Mouse (Mus musculus): ENCODE measurements around the gene Fam69a.
"Not testable (repeated sequence)": the region's sequence is repeated elsewhere in the genome, so short reads cannot be mapped to it uniquely, and the experiment has no call there.

Fam69a gene

GRCm38 (mm10) chr5:107904325-107904724, 82.6 kb downstream of the Fam69a start:
- DNase-seq (ENCODE audit: low spot score in 2 of 2): no peak

- no peak for DNase-seq (ENCODE audit: low spot score in 2 of 2)
Observed at GRCm38 (mm10) chr5:107901014-107901615, 85.8 kb downstream of the Fam69a start.

DNA sequence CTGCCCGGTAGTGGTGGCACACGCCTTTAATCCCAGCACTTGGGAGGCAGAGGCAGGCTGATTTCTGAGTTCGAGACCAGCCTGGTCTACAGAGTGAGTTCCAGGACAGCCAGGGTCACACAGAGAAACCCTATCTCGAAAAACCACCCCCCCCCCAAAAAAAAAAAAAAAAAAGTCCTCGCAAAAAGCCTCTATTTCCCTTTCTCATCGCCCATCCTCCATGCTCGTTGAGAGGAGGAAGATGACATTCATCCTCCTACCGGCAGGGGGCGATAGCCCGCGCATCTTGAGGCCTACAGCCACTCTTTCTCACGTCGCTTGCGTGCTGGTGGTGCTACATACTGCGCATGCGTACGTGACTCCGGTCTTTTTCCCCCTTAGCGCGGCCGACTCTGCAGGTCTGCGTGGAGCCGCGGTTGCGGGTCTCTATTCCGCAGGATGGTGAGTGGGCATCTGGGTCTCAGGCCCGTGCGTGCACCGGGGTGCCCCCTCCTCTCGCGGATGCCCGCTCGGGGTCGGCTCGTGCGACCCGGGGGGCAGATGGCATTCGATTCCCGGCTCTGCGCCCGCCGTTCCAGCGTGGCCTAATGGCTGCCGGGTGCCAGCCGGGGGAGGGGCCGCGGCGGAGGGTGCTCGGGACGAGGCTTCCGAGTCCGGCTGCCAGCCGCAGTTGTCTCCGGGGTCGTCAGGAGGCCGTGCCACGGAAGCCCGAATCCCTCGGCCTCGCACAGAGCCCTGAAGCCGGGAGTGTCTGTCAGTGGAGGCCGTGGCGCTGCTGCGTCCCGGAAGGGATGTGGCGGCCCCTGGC, 86.5 kb downstream of the Fam69a start, which contains the start of gene Rpl5:
Rpl5 (plus strand) TSS at position 297 of the 808 bp plus-strand sequence.
- peak; percentile 94 to 96 for DNase-seq (ENCODE audit: low spot score in 2 of 2)

GRCm38 (mm10) chr5:107896265-107896664, 90.6 kb downstream of the Fam69a start:
- DNase-seq (ENCODE audit: low spot score in 2 of 2): no peak

GRCm38 (mm10) chr5:107894676-107895075, 92.2 kb downstream of the Fam69a start:
- DNase-seq (ENCODE audit: low spot score in 2 of 2): no peak

DNA sequence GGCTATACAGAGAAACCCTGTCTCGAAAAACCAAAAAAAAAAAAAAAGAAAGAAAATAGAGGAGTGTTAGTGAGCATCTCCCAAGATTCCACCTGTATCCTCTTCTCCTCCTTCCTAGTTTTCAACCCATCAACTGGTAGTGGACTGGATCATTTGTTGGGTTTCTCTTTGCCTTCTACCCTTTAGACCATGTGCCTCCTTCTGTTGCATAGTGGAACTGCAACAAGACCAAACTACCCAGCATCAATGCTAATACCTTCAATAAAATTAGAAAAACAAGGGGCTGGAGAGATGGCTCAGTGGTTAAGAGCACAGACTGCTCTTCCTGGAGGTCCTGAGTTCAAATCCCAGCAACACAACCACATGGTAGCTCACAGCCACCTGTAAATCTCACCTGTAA, 95.4 kb downstream of the Fam69a start:
- not testable (repeated sequence) for DNase-seq (ENCODE audit: low spot score in 2 of 2)

GRCm38 (mm10) chr5:107889994-107890888, 96.6 kb downstream of the Fam69a start:
- no peak for DNase-seq (ENCODE audit: low spot score in 2 of 2)

- no peak for DNase-seq (ENCODE audit: low spot score in 2 of 2)
Observed at GRCm38 (mm10) chr5:107880710-107881109, 106.2 kb downstream of the Fam69a start.

GRCm38 (mm10) chr5:107877053-107877452, 109.8 kb downstream of the Fam69a start:
- DNase-seq (ENCODE audit: low spot score in 2 of 2): no peak

- DNase-seq (ENCODE audit: low spot score in 2 of 2): no peak
Observed at GRCm38 (mm10) chr5:107875261-107875611, 111.6 kb downstream of the Fam69a start.

DNA sequence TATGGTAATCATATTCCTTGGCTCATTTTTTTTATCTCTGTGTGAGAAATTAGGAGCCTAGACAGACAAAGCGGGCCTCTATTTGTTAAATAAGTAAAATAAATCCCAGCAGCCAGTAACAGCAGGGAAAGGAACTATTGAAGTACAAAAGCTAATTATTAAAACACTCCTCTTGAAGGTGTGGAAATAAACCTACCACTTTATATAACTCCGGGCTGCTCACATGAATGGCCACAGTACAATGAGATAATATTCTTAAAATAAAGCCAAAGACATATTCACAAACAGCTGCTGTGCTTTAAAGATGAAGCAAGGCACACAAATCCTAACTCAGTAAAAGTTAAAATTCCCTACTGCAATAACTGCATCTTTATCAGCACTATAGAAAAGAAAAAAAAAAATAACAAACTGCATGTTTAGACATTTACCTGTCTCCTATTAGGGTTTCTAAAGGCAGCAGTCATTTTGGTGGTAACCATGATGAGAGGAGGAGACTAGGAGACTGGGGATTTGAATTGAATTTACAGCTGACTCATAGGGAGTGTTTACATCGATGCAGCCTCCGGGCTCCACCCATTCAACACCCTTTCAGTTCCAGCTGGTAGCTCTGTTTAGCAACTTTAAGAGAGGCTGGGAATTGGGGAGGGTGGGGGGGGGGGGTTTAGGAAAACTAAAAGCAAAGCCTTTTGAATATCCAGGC, 112.2 kb downstream of the Fam69a start, which contains the start of gene Evi5:
Evi5 (minus strand) TSS at position 547 of the 700 bp plus-strand sequence.
- no peak for DNase-seq (ENCODE audit: low spot score in 2 of 2)

- peak in 1 of 2 experiments; percentile 15 for DNase-seq (ENCODE audit: low spot score in 2 of 2)
Observed at GRCm38 (mm10) chr5:107873886-107874302, 113.0 kb downstream of the Fam69a start.

DNA sequence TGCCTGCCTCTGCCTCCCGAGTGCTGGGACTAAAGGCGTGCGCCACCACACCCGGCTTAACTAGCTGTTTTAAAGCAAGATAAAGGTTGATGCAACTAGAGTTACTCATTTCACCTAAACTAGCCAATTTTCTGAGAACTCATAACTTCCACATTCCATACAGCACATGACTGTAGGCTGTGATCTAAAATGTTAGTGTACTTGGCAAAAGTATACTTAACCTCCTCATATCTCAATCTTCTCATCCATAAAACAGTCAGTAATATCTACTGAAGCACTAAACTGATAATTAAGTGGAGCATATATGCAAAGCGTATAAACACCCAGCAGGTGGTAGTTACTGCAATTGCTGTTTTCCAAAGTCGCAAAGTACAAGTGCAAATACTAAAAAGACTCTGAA, 113.6 kb downstream of the Fam69a start:
- DNase-seq (ENCODE audit: low spot score in 2 of 2): no peak

- no peak for DNase-seq (ENCODE audit: low spot score in 2 of 2)
Observed at GRCm38 (mm10) chr5:107869701-107870100, 117.2 kb downstream of the Fam69a start.

DNA sequence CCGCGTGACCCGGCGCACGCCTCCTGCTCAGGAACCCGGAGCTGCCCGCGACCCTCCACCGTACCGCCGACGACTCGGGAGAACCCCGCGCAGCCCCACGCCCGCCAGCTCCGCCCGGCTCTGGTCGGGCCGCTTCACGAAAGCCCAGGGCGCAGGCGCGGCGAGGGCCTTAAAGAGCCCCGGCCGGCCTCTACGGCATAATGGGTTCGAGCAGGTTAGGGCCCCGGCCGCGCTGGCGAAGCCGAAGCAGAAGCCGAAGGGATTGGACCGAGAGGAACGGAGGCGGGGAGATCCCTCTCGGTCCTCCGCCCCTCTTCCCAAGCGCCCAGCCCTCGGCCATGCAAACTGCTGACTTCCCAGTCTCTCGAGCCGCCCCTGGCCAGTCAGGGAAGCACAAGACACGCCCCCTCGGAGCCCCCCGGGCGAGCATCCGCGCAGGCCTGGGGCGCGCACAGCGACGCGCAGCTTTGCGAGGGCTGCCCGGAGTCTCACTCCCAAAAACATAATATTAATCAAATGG, 117.9 kb downstream of the Fam69a start:
- DNase-seq (ENCODE audit: low spot score in 2 of 2): peak; percentile 86 to 89

DNA sequence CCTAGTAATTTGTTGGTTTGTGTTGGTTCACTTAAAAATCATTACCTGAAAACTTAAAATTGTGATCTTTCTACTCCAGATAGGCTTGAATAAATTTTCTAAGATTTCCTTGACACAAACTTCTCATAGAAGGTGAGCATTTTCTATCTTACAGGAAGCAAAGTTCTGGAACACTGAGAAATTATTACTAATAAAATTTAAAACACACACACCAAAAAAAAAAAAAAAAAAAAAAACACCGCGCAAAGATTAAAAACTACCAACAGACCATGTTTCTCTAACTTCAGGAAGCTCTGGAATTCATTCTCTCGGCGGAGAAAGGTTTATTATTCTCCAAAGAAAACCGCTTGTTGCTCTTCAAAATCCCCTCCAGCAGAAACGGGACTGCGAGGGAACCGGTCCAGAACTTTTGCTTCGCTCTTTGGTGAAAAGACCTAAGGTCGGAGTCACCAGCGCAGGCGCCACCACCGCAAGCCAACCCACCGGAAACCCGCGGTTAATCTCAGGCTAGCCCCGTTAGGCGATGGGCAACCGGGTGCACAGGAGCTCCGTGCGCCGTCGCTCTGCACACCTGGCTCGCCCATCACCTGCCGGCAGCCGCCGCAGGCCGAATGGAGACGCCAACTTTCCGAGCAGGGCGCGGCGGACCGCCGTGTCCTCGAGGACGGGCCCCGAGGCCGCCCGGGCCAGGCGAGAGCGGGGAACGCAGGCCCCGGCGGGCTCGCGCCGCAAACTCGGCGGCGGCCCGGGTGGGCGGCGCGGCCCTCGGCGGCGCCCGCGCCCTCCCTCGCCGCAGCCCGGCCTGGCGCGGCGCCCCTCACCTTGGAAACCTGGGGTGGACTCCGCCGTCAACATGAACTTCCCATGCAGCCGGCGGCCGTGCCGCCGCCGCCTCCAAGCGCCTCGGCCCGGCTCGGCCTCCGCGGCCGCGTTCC, 118.6 kb downstream of the Fam69a start:
- DNase-seq (ENCODE audit: low spot score in 2 of 2): peak in 1 of 2 experiments; percentile 47

- DNase-seq (ENCODE audit: low spot score in 2 of 2): no peak
Observed at GRCm38 (mm10) chr5:107866127-107867126, 120.5 kb downstream of the Fam69a start.

- DNase-seq (ENCODE audit: low spot score in 2 of 2): no peak
Observed at GRCm38 (mm10) chr5:107863971-107864370, 122.9 kb downstream of the Fam69a start.

GRCm38 (mm10) chr5:107858963-107859362, 127.9 kb downstream of the Fam69a start:
- no peak for DNase-seq (ENCODE audit: low spot score in 2 of 2)

All from frontal cortex, postnatal 10 days (tissue).